Mouse (Mus musculus) cerebellum, adult 11-12 months (tissue): ENCODE measurements around the gene Crybg3.

Experiments used
- DNase-seq: peaks from one replicate; pipeline ENCODE4 v3.0.0; 2022

Gene Crybg3

DNA sequence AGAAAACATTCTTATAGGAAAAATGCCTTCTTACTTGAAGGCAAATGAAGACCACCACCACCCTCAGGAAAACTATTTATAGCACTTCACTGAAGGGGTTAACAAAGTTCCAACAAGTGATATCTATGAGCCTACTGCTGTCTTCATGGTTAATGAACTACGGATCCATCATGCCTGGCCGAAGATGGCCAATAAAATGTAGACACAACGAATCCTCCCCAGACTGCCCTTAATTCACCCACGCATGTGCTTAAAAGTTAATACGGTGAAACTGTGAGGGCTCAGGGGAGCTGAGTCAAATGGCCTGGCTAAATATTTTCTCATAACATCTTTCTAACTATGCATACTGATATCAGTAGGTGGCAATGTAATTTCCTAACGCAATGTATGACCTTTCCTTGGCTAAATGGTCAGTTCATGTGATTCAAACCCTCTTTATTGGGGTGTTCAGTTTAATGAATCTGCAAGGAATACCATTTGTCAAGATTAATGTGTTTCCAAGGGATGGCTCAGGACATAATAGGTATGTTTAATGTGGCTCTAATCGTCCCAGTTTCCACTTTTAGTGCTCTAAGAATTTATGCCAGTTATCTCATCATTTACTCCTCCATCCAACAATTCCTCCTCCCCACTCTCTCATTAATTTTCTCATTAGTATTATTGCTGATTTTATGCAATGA lies 155.8 kb downstream of the Crybg3 start:
- no peak for DNase-seq
